Mouse (Mus musculus) ES-E14 (cell line): Measurements from ENCODE around the gene Cntn2.

ENCODE experiments used
- CHD2 ChIP-seq: IDR thresholded peaks from 2 replicates; pipeline ENCODE4 v1.6.1; 2014; ENCODE audit warnings: mild to moderate bottlenecking, low read depth, low read length, inconsistent platforms
- HCFC1 ChIP-seq: IDR thresholded peaks from 2 replicates; pipeline ENCODE4 v1.6.1; 2012; ENCODE audit warnings: low read length, inconsistent platforms, borderline replicate concordance; ENCODE audit not compliant: insufficient read depth
- MAFK ChIP-seq: IDR thresholded peaks from 2 replicates; pipeline ENCODE4 v1.6.1; 2014; ENCODE audit warnings: mild to moderate bottlenecking, low read depth, low read length, inconsistent platforms; ENCODE audit not compliant: insufficient read depth
- ZC3H11A ChIP-seq: IDR thresholded peaks from 2 replicates; pipeline ENCODE4 v1.6.1; 2012; ENCODE audit warnings: low read depth, mild to moderate bottlenecking, inconsistent platforms, low read length, borderline replicate concordance

DNA sequence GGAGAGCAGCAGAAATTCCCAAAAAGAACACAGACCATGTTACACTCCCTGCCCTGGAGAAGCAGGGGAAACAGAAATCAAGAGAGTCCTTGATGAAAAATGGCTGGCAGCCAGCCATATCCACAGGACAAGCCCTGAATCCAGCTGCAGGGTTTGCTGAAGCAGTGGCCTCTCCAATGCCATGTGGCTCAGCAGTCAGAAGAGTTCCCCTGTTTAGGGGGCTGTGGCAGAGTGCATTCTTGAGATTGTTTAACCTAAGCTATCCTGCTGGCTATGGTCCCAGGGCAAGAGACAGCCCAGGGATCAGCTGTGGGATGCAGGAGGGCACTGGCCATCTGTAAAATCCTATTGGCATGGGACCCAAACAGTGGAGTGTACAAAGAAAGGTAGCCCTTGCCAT lies 74.1 kb downstream of the Cntn2 start:
- TF ChIP-seq MAFK (no peak), CHD2 (no peak), ZC3H11A (no peak), HCFC1 (no peak)
